Mouse (Mus musculus) liver, postnatal 0 days (tissue): ENCODE measurements around the gene Macrod2.

Experiments
- CTCF ChIP-seq: sonication (generic); IDR thresholded peaks from 2 replicates; pipeline ENCODE4 v1.5.1; 2016; ENCODE audit warnings: antibody characterized with exemption, low read depth
- EP300 ChIP-seq: IDR thresholded peaks from 2 replicates; pipeline ENCODE4 v1.6.1; 2016; ENCODE audit warnings: antibody characterized with exemption, low read depth, mild to moderate bottlenecking

GRCm38 (mm10) chr2:141935130-141935529 is 1540.0 kb downstream of the Macrod2 start:
- no peak for TF ChIP-seq CTCF
- TF ChIP-seq EP300: no peak
